Mouse (Mus musculus) MEL (cell line): Measurements from ENCODE around the gene Arhgap4.

ENCODE experiments used
- CTCF ChIP-seq, 3 experiments: IDR thresholded peaks in 2 of 3; conservative IDR thresholded peaks in 1 of 3; 2 replicates each; pipeline ENCODE4 v1.5.1; 2011 to 2012; ENCODE audit warnings: low read length in 3 of 3, low read depth in 2 of 3, mild to moderate bottlenecking in 2 of 3, improper control_type of control experiment in 1 of 3, inconsistent platforms in 1 of 3, mixed read lengths in 1 of 3, moderate library complexity in 1 of 3; ENCODE audit not compliant: control insufficient read depth in 1 of 3, insufficient read depth in 1 of 3, poor library complexity in 1 of 3, severe bottlenecking in 1 of 3
- EP300 ChIP-seq, 2 experiments: IDR thresholded peaks; 2 replicates each; pipeline ENCODE4 v1.6.1; 2011; ENCODE audit warnings: improper control_type of control experiment in 2 of 2, low read length in 2 of 2, low read depth in 1 of 2, mild to moderate bottlenecking in 1 of 2
- POLR2A ChIP-seq, 2 experiments: IDR thresholded peaks; 2 replicates each; pipeline ENCODE4 v1.6.1; 2011 to 2012; ENCODE audit warnings: low read length in 2 of 2, mild to moderate bottlenecking in 2 of 2, control low read depth in 1 of 2, improper control_type of control experiment in 1 of 2, low read depth in 1 of 2, moderate library complexity in 1 of 2; ENCODE audit not compliant: control insufficient read depth in 1 of 2, insufficient read depth in 1 of 2, poor library complexity in 1 of 2
- TBP ChIP-seq: IDR thresholded peaks from 2 replicates; pipeline ENCODE4 v1.8.0; 2011; ENCODE audit warnings: low read depth, low read length, improper control_type of control experiment
- USF1 ChIP-seq: IDR thresholded peaks from 2 replicates; pipeline ENCODE4 v1.6.1; 2014; ENCODE audit warnings: low read depth, mild to moderate bottlenecking, inconsistent platforms, low read length, improper control_type of control experiment, moderate library complexity

DNA sequence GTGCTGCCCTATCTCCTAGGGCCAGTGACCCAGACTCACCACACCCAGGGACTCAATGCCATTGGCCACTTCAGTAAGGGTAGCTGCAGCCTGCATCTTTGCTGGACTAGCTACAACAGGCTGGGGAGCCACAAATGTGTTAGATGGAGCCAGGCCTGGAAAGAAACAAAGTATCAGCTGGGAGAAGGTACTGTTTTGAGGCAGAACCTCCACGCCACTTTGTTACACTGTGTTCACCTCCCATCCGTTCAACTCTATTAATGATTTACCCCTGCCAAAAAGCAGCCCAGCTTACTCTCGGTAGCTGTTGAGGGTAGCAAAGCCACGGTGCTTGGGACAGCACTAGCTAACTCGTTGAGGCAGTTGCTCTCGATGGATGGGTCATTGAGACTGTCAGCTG is 25.2 kb upstream of the Arhgap4 start:
- TF ChIP-seq CTCF (IDR thresholded peaks at IDR 0.05 in 2 of 3, conservative IDR thresholded peaks at IDR 0.05 in 1 of 3; ENCODE audit: control insufficient read depth in 1 of 3, insufficient read depth in 1 of 3, low read depth in 2 of 3, low read length in 3 of 3, poor library complexity in 1 of 3, severe bottlenecking in 1 of 3) (no peak), USF1 (no peak), TBP (no peak), EP300 (IDR thresholded peaks at IDR 0.05; ENCODE audit: low read depth in 1 of 2, low read length in 2 of 2) (no peak), POLR2A (IDR thresholded peaks at IDR 0.05; ENCODE audit: control insufficient read depth in 1 of 2, insufficient read depth in 1 of 2, low read depth in 1 of 2, low read length in 2 of 2, poor library complexity in 1 of 2) (no peak)
